Mouse (Mus musculus): ENCODE data around the gene Nupr1. TPM values are rescaled to one million over a fixed set of nuclear protein-coding genes. Genes with fewer than 3 reads are reported as not detected.

Nupr1 gene
- polyA plus RNA-seq, 1 experiment from 2014 or later, result 12.4 TPM

- peak overlapping the region; percentile 22; the same call in 1 of the 2 replicates for H3K4me2 ChIP-seq (replicated peaks)
- H3K9me3 ChIP-seq (ENCODE audit: control insufficient read depth, low read length), result no peaks in the 10 kb centered on the region
- DNase-seq (ENCODE audit: low spot score) (peak; percentile 53), ATAC-seq (ENCODE audit: low FRiP score) (no peak)
- no peaks in the 10 kb centered on the region for H3K36me3 ChIP-seq (replicated peaks; ENCODE audit: control insufficient read depth, insufficient read depth)
- 5% methylated on average over 16 of the region's 16 CpGs for WGBS
- H3K27ac ChIP-seq, result no peak overlapping the region
- peak overlapping the region; percentile 21 for H3K9ac ChIP-seq
- H3K27me3 ChIP-seq (ENCODE audit: control insufficient read depth, insufficient read depth, low read length), result peaks cover 6% of the 10 kb centered on the region; the same call in 1 of the 2 replicates
- 0 out of 2 replicates have a peak, but pooled peaks cover 5% of the 10 kb centered on the region for H3K4me1 ChIP-seq (replicated peaks; ENCODE audit: control insufficient read depth, insufficient read depth, low read length)
- H3K4me3 ChIP-seq (replicated peaks; ENCODE audit: low read length), result no peak overlapping the region
These were observed 42.9 kb downstream of the Nupr1 start for GRCm38 (mm10) chr7:126587779-126588178.

- ATAC-seq (ENCODE audit: low FRiP score) (no peak), DNase-seq (ENCODE audit: low spot score) (no peak)
- Histone ChIP-seq H3K4me3 (replicated peaks; ENCODE audit: low read length) (no peak overlapping the region), H3K4me1 (replicated peaks; ENCODE audit: control insufficient read depth, insufficient read depth, low read length) (peaks cover 14% of the 10 kb centered on the region; the same call in 1 of the 2 replicates), H3K4me2 (replicated peaks) (no peak overlapping the region), H3K27ac (no peak overlapping the region), H3K27me3 (ENCODE audit: control insufficient read depth, insufficient read depth, low read length) (peaks cover 6% of the 10 kb centered on the region; the same call in 1 of the 2 replicates), H3K9ac (0 out of 2 replicates have a peak overlapping the region, but pooled peaks have one; percentile 21), H3K9me3 (ENCODE audit: control insufficient read depth, low read length) (no peaks in the 10 kb centered on the region), H3K36me3 (replicated peaks; ENCODE audit: control insufficient read depth, insufficient read depth) (no peaks in the 10 kb centered on the region)
- 65% methylated on average over 8 of the region's 8 CpGs for WGBS
These were observed 43.8 kb downstream of the Nupr1 start for GRCm38 (mm10) chr7:126586839-126587238.

GRCm38 (mm10) chr7:126585717-126586116, 44.9 kb downstream of the Nupr1 start, which contains the start of gene Cln3:
TSS of gene Cln3 (minus strand) at chr7:126585817.
- no peaks in the 10 kb centered on the region for H3K9me3 ChIP-seq (ENCODE audit: control insufficient read depth, low read length)
- no peak for DNase-seq (ENCODE audit: low spot score)
- H3K4me3 ChIP-seq (replicated peaks; ENCODE audit: low read length), result no peak within 1 kb of the TSS
- no peak for ATAC-seq (ENCODE audit: low FRiP score)
- H3K4me2 ChIP-seq (replicated peaks), result no peak within 1 kb of the TSS
- 80% methylated on average over 6 of the region's 6 CpGs for WGBS
- no peak within 1 kb of the TSS for H3K27ac ChIP-seq
- H3K36me3 ChIP-seq (replicated peaks; ENCODE audit: control insufficient read depth, insufficient read depth), result no peaks in the 10 kb centered on the region
- no peak within 1 kb of the TSS for H3K9ac ChIP-seq
- peaks cover 15% of the 10 kb centered on the region; the same call in 1 of the 2 replicates for H3K4me1 ChIP-seq (replicated peaks; ENCODE audit: control insufficient read depth, insufficient read depth, low read length)
- H3K27me3 ChIP-seq (ENCODE audit: control insufficient read depth, insufficient read depth, low read length), result peaks cover 6% of the 10 kb centered on the region; the same call in 1 of the 2 replicates

GRCm38 (mm10) chr7:126584506-126584977, 46.1 kb downstream of the Nupr1 start, which contains the start of gene Apobr:
TSS of gene Apobr (plus strand) at chr7:126584942.
- Histone ChIP-seq H3K4me2 (replicated peaks) (peak within 1 kb of the TSS; percentile 89), H3K27ac (peak within 1 kb of the TSS; percentile 85; the same call in 1 of the 2 replicates)
- no peak for ATAC-seq (ENCODE audit: low FRiP score)

GRCm38 (mm10) chr7:126583761-126584160, 46.9 kb downstream of the Nupr1 start:
- Histone ChIP-seq H3K4me2 (replicated peaks) (peak overlapping the region; percentile 89), H3K36me3 (replicated peaks; ENCODE audit: control insufficient read depth, insufficient read depth) (0 out of 2 replicates have a peak, but pooled peaks cover 3% of the 10 kb centered on the region), H3K4me1 (replicated peaks; ENCODE audit: control insufficient read depth, insufficient read depth, low read length) (peaks cover 15% of the 10 kb centered on the region; the same call in 1 of the 2 replicates), H3K27me3 (ENCODE audit: control insufficient read depth, insufficient read depth, low read length) (peaks cover 6% of the 10 kb centered on the region; the same call in 1 of the 2 replicates), H3K4me3 (replicated peaks; ENCODE audit: low read length) (peak overlapping the region; percentile 50), H3K27ac (peak overlapping the region; percentile 85), H3K9ac (peak overlapping the region; percentile 53; the same call in 1 of the 2 replicates), H3K9me3 (ENCODE audit: control insufficient read depth, low read length) (no peaks in the 10 kb centered on the region)
- ATAC-seq (ENCODE audit: low FRiP score) (no peak), DNase-seq (ENCODE audit: low spot score) (no peak)
- WGBS, result 61% methylated on average over 6 of the region's 6 CpGs

More at GRCm38 (mm10) chr7:126584506-126584977, 46.1 kb downstream of the Nupr1 start, which contains the start of gene Apobr:
- Histone ChIP-seq H3K4me1 (replicated peaks; ENCODE audit: control insufficient read depth, insufficient read depth, low read length) (peaks cover 15% of the 10 kb centered on the region; the same call in 1 of the 2 replicates), H3K27me3 (ENCODE audit: control insufficient read depth, insufficient read depth, low read length) (peaks cover 6% of the 10 kb centered on the region; the same call in 1 of the 2 replicates), H3K4me3 (replicated peaks; ENCODE audit: low read length) (peak within 1 kb of the TSS; percentile 50), H3K9me3 (ENCODE audit: control insufficient read depth, low read length) (no peaks in the 10 kb centered on the region), H3K9ac (peak within 1 kb of the TSS; percentile 53; the same call in 1 of the 2 replicates), H3K36me3 (replicated peaks; ENCODE audit: control insufficient read depth, insufficient read depth) (no peaks in the 10 kb centered on the region)
- WGBS, result 79% methylated on average over 8 of the region's 8 CpGs
- DNase-seq (ENCODE audit: low spot score), result no peak

GRCm38 (mm10) chr7:126583251-126583709, 47.4 kb downstream of the Nupr1 start:
- H3K4me1 ChIP-seq (replicated peaks; ENCODE audit: control insufficient read depth, insufficient read depth, low read length), result peaks cover 15% of the 10 kb centered on the region; the same call in 1 of the 2 replicates
- peak overlapping the region; percentile 53 for H3K9ac ChIP-seq
- 0 out of 2 replicates have a peak, but pooled peaks cover 4% of the 10 kb centered on the region for H3K36me3 ChIP-seq (replicated peaks; ENCODE audit: control insufficient read depth, insufficient read depth)
- H3K9me3 ChIP-seq (ENCODE audit: control insufficient read depth, low read length), result no peaks in the 10 kb centered on the region
- H3K27ac ChIP-seq, result peak overlapping the region; percentile 85
- H3K4me3 ChIP-seq (replicated peaks; ENCODE audit: low read length), result peak overlapping the region; percentile 50
- H3K4me2 ChIP-seq (replicated peaks), result peak overlapping the region; percentile 89
- ATAC-seq (ENCODE audit: low FRiP score), result peak; percentile 92
- peak; percentile 88 for DNase-seq (ENCODE audit: low spot score)
- peaks cover 6% of the 10 kb centered on the region; the same call in 1 of the 2 replicates for H3K27me3 ChIP-seq (ENCODE audit: control insufficient read depth, insufficient read depth, low read length)
- whole genome bisulfite sequencing, result under 1% methylated on average over 22 of the region's 22 CpGs

- Histone ChIP-seq H3K27ac (peak overlapping the region; percentile 85; the same call in 1 of the 2 replicates), H3K36me3 (replicated peaks; ENCODE audit: control insufficient read depth, insufficient read depth) (0 out of 2 replicates have a peak, but pooled peaks cover 6% of the 10 kb centered on the region), H3K4me1 (replicated peaks; ENCODE audit: control insufficient read depth, insufficient read depth, low read length) (peaks cover 15% of the 10 kb centered on the region; the same call in 1 of the 2 replicates), H3K9me3 (ENCODE audit: control insufficient read depth, low read length) (no peaks in the 10 kb centered on the region), H3K9ac (peak overlapping the region; percentile 53), H3K4me2 (replicated peaks) (peak overlapping the region; percentile 89), H3K4me3 (replicated peaks; ENCODE audit: low read length) (peak overlapping the region; percentile 50), H3K27me3 (ENCODE audit: control insufficient read depth, insufficient read depth, low read length) (peaks cover 6% of the 10 kb centered on the region; the same call in 1 of the 2 replicates)
- no peak for DNase-seq (ENCODE audit: low spot score)
- ATAC-seq (ENCODE audit: low FRiP score), result peak; percentile 38
- 1% methylated on average over 20 of the region's 20 CpGs for WGBS
These were observed 47.9 kb downstream of the Nupr1 start for GRCm38 (mm10) chr7:126582759-126583158.

GRCm38 (mm10) chr7:126581661-126582060, 49.0 kb downstream of the Nupr1 start:
- ATAC-seq (ENCODE audit: low FRiP score) (no peak), DNase-seq (ENCODE audit: low spot score) (no peak)
- peaks cover 15% of the 10 kb centered on the region; the same call in 1 of the 2 replicates for H3K4me1 ChIP-seq (replicated peaks; ENCODE audit: control insufficient read depth, insufficient read depth, low read length)
- no peak overlapping the region for H3K27ac ChIP-seq
- H3K27me3 ChIP-seq (ENCODE audit: control insufficient read depth, insufficient read depth, low read length), result peaks cover 6% of the 10 kb centered on the region; the same call in 1 of the 2 replicates
- H3K4me3 ChIP-seq (replicated peaks; ENCODE audit: low read length), result no peak overlapping the region
- H3K9me3 ChIP-seq (ENCODE audit: control insufficient read depth, low read length), result no peaks in the 10 kb centered on the region
- WGBS, result 90% methylated on average over 6 of the region's 6 CpGs
- H3K9ac ChIP-seq, result no peak overlapping the region
- H3K4me2 ChIP-seq (replicated peaks), result peak overlapping the region; percentile 89
- H3K36me3 ChIP-seq (replicated peaks; ENCODE audit: control insufficient read depth, insufficient read depth), result peaks cover 15% of the 10 kb centered on the region; the same call in 1 of the 2 replicates

GRCm38 (mm10) chr7:126579172-126579571, 51.5 kb downstream of the Nupr1 start:
- WGBS, result 60% methylated on average over 8 of the region's 8 CpGs

More at GRCm38 (mm10) chr7:126579172-126579571, 51.5 kb downstream of the Nupr1 start:
- no peak overlapping the region for H3K9ac ChIP-seq
- no peak overlapping the region for H3K4me3 ChIP-seq (replicated peaks; ENCODE audit: low read length)
- no peak overlapping the region for H3K27ac ChIP-seq
- no peaks in the 10 kb centered on the region for H3K27me3 ChIP-seq (ENCODE audit: control insufficient read depth, insufficient read depth, low read length)
- H3K4me2 ChIP-seq (replicated peaks), result no peak overlapping the region
- peaks cover 25% of the 10 kb centered on the region for H3K36me3 ChIP-seq (replicated peaks; ENCODE audit: control insufficient read depth, insufficient read depth)
- DNase-seq (ENCODE audit: low spot score) (peak; percentile 36), ATAC-seq (ENCODE audit: low FRiP score) (no peak)
- peaks cover 15% of the 10 kb centered on the region; the same call in 1 of the 2 replicates for H3K4me1 ChIP-seq (replicated peaks; ENCODE audit: control insufficient read depth, insufficient read depth, low read length)
- H3K9me3 ChIP-seq (ENCODE audit: control insufficient read depth, low read length), result no peaks in the 10 kb centered on the region

Measured in hindbrain, embryonic 14.5 days (tissue).